Mouse (Mus musculus) monocyte, adult 5-6 weeks (primary cell): ENCODE results near the gene Uri1. TPM values are rescaled to one million over a fixed set of nuclear protein-coding genes. Genes with fewer than 3 reads are reported as not detected.

Experiments
- ATAC-seq: fragments of 153-309, 156-312 bp; replicated peaks from 2 replicates; pipeline ENCODE4 v1.8.0; 2017; ENCODE audit warnings: mild to moderate bottlenecking; ENCODE audit not compliant: low TSS enrichment, insufficient number of reproducible peaks, severe bottlenecking, poor library complexity, low FRiP score
- total RNA-seq: library from RNA; stranded (forward); fragments of 200-1000, 200-491, 200-594 nt; gene quantifications from 3 replicates; pipeline ENCODE4 v1.2.3, GENCODE M21; 2017

Gene Uri1
- total RNA-seq, 1 experiment from 2014 or later, result 31.2 TPM

DNA sequence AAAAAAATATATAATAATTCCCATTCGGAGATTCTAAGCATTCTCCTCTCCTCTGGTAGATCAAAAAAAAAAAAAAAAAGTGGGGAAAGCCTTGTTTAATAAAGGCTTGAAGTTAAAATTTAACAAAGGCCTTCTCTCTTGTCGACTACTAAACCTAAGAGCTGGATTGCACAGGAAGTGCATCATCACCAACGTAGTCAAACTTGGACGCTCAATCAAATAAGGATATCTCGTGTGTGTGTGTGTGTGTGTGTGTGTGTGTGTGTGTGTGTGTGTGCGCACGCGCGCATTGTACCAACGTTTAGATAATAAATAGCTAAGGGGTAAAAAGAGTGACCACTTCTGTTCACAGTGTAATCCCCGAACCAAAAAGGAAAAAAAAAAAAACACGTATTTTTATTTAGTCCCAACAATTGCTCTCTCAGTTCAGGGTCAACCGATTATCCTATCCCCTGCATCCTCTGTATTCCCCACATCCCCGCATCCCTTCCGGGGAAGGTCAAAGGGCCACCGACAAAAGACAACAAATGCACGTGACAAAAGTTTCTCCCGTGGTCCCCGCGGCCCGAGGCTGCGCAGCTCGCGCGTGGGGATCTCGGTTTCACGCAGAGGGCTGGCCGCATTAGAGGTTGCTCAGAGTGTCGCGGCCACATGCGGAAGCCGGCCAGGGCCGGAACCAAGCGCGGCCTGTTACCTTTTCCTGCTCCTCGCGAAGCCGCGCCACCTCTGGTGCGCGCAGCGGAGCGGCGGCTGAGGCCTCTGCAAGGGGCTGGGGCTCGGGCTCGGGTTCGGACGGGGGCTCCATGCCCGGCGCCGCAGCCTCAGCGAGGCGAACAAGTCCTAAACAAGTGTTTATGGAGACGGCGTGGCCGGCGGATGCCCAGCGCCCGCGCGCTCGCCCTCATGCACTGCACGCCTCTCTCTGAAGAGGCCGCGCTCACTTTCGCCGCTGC lies 4.7 kb downstream of the Uri1 start:
- peak; percentile 59; the same call in 1 of the 2 replicates for ATAC-seq

DNA sequence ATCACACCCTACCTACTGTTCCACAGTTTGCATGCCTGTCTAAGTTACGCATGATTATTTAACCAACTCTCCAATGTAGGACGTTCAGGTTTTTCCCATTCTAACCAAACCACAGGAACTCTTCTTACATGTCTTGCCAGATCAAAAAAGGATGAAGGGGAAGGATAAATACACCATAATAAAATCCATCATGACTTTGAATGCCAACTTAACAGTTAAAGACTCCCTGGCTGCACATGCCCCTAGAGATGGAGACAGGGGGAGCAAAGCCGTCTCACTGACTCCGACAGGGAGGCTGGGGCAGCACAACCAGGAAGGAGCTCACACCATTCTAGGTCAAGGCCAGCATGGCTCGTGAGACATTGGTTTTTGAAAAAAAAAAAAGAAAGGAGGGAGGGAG lies 8.0 kb downstream of the Uri1 start:
- no peak for ATAC-seq

DNA sequence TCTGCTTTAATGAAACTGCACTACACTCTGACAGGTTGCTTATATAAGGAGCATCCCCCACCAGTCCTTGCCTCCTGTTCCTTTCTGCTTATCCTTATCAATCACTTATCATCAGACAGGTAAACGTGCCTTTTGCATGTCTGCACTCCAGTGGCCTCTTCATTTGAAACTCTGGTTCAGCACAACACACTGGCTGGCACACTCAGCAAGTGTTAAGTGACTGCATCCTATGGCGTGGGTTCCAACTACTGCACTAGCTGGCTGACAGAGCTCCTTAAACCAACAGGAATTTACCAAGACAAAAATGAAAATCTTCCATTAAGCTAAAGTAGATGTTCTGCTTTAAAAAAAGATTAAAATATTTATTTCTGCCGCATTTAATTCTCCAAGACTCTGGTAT lies 9.4 kb downstream of the Uri1 start:
- ATAC-seq, result no peak

DNA sequence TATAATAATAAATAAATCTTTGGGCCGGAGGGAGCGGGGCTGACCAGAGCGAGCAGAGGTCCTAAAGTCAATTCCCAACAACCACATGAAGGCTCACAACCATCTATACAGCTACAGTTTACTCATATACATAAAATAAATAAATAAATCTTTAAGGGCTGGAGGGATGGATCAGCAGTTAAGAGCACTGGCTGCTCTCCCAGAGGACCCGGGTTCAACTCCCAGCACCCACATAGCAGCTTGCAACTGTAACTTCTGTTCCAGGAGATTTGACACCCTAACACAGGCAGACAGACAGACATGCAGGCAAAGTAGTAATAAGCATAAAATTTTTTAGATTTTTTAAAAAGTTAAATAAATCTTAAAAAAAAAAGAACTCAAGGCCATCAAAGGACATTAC lies 10.5 kb downstream of the Uri1 start:
- ATAC-seq, result no peak

DNA sequence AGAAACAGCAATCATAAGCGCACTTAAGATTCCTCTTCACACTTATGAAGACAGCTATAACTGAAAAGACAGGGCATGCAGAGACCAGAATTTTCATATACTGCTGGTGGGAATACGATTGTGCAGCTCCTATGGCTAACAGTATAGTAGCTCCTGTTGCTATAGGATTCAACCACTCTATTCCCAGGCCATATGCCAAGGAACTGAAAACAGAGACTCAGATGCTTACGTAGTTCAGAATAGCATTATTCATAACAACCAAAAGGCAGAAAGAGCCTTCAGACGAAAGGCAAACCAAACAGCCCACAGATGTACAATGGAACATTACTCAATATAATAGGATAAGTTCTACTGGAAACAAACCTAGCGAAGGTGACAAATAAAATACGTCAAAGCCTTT lies 15.0 kb downstream of the Uri1 start:
- no peak for ATAC-seq

DNA sequence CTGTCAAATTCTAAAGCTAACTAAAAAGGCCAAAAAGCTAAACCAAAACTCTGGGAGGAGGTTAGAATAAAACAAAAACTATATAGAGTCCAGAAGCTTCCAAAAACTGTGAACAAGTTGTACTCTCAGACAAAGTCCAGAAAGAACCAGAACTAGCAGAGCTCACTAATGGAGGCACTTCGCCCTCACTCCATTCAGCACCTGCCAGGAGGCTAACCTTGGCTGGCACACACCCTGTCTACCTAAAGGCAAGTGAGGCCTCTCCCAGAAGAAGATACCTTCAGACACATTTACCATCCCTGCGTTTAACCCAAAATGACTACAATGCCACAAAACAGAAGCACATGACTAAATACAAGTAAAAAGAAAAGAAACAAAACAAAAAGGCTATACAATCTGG lies 20.9 kb downstream of the Uri1 start:
- ATAC-seq, result no peak

DNA sequence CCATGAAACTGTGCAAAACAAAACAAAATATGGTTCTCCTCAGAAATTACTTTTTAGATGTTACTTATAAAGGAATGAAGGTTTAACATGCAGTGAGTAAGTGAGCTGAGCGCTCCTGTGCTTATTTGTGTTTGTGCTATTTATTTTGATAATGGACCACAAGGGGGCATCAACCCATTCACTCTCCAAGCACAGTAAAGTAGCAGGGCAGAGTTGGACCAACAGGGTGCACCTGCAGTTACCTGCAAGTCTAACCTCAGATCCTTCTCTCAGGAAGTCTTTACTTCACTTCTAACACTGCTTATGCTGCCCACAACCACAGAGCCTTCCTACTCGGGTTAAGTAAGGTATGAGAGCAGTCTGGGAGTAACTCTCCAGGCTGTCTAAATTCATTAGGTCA lies 23.7 kb downstream of the Uri1 start:
- ATAC-seq, result no peak

DNA sequence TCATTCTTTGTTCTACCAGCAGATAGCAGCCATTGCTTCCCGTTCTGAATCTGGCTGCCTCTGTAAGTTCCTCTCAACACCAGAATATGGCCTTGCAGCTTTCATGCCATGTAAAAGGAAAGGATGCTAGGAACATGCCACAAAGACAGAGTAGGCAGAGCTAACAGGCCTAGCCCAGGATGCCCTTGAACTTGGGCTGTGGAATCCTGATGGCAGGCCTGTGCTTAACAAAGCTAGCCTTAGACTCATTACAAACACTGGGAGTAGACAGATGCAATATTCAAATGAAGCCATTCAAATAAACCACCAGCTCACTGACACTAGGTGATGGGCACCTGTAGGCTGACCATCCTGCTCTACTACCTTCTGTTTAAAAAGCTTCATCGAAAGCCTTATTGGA lies 30.5 kb downstream of the Uri1 start:
- ATAC-seq, result no peak

DNA sequence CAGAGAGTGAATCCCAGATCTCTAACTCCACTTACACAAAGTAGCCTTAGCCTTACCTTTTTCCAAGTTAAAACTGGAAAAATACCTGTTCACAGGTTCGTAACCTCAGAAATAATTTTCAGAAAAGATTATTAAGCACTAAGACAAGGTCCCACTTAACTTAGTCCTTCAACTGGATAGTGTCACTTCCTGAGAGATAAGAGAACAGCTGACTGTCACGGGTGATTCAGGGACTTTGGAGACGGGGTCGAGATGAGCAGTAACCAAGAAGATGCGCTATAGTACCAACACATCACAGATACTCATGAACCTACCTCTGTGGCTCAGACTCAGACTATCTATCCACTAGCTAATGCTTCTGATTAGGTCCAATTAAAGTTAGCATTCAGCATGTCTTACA lies 38.5 kb downstream of the Uri1 start:
- no peak for ATAC-seq

DNA sequence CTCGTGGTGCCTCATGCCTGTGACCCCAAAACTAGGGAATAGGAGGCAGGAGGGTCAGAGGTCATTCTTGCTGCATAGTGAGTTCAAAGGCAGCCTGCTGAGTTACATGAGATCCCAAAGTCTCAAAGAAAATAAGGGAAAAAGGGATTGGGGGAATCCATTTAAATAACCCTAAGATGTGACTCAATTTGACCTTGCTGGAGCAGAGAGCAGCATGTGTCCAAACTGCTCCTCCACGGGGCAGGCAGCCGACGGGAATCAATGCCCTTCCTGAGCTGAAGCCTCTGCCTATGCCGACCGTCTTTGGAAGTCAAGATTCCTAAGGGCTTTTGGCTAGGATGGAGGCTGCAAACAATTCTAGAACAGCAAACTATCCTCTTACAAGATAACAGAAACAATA lies 39.9 kb downstream of the Uri1 start:
- no peak for ATAC-seq

DNA sequence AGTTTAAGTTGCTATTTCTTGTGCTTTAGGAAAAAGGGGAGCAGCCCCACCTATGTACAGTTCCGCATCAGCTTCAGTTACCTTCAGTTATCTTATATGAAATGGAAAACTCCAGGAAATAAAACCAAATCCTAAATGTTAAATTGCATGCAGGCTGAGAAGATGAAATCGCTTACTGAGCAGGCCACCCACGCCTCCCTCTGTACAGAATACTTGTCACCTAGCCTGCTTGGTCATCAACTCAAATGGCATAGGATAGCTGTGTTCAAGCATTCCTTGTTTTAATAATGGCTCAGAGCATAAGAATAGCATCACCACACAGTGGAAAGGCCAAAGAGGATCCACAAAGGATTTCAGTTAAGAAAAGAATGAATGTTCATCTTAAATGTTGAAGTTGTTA lies 43.6 kb downstream of the Uri1 start:
- no peak for ATAC-seq

DNA sequence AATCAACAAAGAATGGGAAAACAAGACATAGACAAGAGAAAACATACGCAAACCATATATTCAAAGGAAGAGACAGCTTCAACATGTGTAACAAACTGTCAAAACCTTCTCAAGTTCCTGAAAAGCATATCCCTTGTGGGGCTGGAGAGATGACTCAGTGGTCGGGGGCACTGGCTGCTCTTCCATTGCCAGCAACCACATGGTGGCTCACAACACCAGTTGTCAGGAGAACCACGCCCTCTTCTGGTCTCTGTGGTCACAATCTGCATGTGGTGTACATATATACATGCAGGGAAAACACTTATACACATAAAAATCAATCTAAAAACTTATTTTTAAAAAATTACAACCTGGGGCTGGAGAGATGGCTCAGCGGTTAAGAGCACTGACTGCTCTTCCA lies 44.9 kb downstream of the Uri1 start:
- no peak for ATAC-seq

DNA sequence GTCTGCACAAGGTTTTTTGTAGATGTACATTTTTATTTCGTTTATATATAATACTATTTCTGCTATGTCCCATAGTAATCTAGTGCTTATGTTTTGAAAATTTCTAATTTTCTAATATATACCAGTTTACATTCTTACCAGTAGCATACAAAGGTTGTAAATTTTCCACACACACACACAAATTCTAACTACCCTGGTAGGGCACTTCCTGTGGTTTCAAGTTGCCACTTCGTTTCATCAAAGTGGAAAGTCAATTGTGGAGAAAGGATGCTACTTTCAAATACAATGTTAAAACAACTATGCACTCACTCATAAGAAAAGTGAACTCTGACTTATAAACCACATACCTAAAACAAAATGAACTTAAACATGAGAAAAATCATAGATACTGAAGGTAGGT lies 45.7 kb downstream of the Uri1 start:
- no peak for ATAC-seq

DNA sequence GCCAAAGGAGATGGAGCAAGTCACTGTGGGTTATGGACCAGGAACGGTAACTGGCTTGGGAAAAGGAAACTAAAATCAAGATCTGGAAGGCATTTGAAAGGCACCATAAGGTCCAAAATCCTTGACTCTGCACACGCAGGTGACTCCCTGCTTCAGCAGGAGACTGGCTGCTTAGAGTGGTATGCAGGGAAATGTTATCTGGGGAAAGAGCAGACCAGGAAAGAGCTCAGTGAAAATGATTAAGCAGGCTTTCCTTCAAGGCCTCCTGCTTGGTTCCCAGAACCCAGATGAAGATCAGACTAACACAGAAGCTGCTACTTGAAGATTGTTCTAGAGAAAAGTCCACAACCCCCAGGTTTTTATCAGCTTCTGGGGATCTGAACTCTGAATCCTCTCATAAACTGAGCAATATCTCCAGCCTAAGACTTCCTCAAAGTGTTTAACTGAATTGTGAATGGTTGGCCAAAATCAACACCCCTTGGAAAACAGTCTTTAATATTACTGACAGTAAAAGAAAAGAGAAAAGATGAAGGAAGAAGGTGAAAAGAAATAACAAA lies 50.3 kb downstream of the Uri1 start:
- no peak for ATAC-seq

DNA sequence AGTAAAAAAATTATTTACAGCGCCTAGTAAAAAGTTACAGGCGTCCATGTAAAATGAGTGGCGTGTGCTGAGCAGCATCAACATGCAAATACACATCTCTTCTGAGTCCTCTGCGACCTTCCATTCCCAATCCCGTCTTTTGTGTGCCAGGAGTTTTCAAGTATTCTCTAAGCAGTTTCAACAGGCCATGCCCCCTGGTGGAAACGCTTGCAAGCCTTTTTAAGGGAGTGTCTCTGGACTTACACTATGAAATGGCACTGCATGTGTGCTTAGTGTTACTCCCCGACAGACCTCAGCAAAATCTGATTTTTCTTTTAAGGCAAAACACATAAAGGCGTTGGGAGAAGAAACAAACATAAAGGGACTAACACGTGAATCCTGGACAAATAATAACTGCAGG lies 50.8 kb downstream of the Uri1 start:
- no peak for ATAC-seq

DNA sequence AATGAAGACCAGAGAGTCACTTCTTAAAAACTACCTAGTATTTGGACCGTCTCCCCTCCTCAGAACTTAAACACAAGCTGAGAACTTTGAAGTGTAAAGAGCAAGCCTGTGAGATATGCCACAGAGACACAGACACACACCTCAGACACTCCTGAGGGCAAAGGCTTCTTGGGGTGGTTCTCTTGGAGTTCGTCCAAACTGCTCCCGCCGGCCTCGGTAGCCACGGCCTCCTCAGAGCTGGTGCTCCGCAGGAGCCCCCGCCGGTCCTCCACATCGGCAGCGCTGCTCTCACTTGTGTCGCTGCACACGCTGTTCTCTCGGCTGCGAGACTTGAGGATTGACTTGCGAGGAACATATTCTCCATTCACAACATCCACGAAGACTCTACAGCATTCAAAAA lies 61.0 kb downstream of the Uri1 start:
- no peak for ATAC-seq

DNA sequence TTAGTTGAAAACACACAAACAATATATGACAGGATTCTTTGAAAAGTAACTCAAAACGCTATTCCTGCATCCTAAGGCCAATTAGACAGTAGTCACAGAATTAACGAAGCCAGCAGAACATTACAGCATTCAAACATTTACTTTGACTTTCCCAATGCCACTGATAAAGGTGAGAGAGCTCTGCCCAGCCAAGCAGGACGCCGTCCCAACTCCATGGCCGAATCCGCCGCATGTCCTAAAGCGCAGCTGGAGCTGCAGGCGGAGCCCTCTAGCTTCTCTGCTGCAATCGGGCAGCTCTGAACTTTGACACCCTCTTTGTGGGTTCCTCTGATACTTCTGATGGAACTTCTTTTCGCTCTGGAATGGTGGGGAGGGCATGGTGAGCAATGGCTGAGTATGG lies 62.1 kb downstream of the Uri1 start:
- ATAC-seq, result no peak

DNA sequence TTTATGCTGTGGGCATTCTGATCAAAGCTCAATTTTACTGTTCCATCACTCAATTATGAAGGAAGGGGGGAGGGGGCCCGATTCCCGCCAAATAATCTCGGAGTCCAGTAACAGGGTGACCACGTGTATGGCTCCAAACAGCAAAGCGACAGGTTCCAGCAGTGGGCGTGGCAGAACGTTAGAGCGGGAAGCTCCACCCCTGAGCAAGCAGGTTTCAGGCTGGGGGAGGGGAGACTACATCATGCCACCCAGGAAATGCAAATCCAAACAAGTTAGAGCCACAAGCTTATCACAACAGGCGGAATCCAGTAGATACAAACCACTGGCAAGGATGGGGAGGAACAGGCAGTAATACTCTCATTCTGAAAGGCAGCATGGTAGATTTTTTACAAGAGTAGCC lies 71.5 kb downstream of the Uri1 start:
- no peak for ATAC-seq

DNA sequence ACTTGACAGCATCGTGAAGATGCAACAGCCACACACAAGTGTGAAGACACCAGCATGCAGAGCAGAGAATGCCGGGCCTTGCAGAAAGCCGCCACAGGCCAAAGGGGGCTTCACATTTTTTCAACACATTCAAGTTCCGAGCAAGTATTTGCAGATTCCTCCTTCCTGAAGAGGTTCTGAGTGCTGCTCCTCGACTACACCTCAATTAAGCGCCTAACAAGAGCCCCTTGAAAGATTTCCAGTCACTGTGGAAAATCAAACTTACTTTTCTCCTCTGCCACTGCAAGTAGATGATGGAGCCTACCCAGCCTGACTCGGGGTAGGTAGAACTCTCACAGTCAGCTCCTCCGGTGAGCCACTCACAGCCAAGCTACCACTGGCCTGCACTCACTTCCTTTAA lies 86.9 kb downstream of the Uri1 start:
- ATAC-seq, result no peak

DNA sequence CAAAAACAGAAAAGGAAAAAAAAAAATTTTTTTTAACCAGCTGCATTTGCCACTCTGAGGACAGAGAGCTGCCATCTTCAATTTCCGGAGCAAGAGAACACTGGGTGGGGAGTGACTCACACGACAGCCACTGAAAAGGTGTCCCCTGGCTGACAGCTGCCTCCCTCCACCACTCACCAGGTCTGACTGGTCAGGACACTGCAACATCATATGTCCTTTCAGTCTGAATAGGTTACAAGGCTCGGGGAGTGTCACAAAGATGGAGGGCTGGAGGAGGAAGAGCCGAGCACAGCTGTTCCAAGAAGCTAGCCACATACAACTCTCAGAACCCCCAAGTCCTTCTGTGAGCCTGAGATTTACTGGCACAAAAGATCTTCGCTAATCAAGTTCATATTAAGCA lies 87.6 kb downstream of the Uri1 start:
- no peak for ATAC-seq
